Mouse (Mus musculus) macrophage (primary cell): ENCODE measurements around the gene Ahcyl2. TPM values are rescaled to one million over a fixed set of nuclear protein-coding genes. Genes with fewer than 3 reads are reported as not detected.

Experiments
- H3K27ac ChIP-seq: fragments of 350-480 bp; formaldehyde crosslinking; 2 replicates; pipeline ENCODE4 v1.9.0; 2021
- H3K36me3 ChIP-seq: fragments of 350-480 bp; formaldehyde crosslinking; 2 replicates; pipeline ENCODE4 v1.9.0; 2021; ENCODE audit errors: inconsistent target
- H3K4me3 ChIP-seq: fragments of 350-480 bp; formaldehyde crosslinking; 2 replicates; pipeline ENCODE4 v1.9.0; 2021; ENCODE audit errors: inconsistent target
- H3K79me2 ChIP-seq: fragments of 350-480 bp; formaldehyde crosslinking; 2 replicates; pipeline ENCODE4 v1.9.0; 2021; ENCODE audit errors: inconsistent target
- WGBS: methylation state at CpG from one replicate; pipeline ENCODE4 v1.1.7; 2026; ENCODE audit warnings: inconsistent platforms; ENCODE audit not compliant: missing documents; 5-methylcytosine and 5-hydroxymethylcytosine counted together
- polyA plus RNA-seq: library from polyadenylated mRNA; stranded (reverse); fragments of 250-400 nt; gene quantifications from 3 replicates; pipeline ENCODE4 v1.2.4, GENCODE M21; 2018; ENCODE audit warnings: inconsistent platforms

The Ahcyl2 gene
- polyA plus RNA-seq, 1 experiment from 2014 or later = 32.9 TPM

- no peak overlapping the region for H3K4me3 ChIP-seq
- no peak overlapping the region for H3K27ac ChIP-seq
- 100% methylated on average over 3 of the region's 3 CpGs for WGBS
- H3K36me3 ChIP-seq = peaks cover 34% of the 10 kb centered on the region; the same call in 1 of the 2 replicates
- no peaks in the 10 kb centered on the region for H3K79me2 ChIP-seq
These were observed 142.8 kb downstream of the Ahcyl2 start for GRCm38 (mm10) chr6:29910631-29911030.

GRCm38 (mm10) chr6:29913673-29914072, 145.9 kb downstream of the Ahcyl2 start:
- no peaks in the 10 kb centered on the region for H3K79me2 ChIP-seq
- WGBS = 79% methylated on average over 1 of the region's 1 CpGs

GRCm38 (mm10) chr6:29914136-29914535, 146.3 kb downstream of the Ahcyl2 start:
- H3K79me2 ChIP-seq = no peaks in the 10 kb centered on the region
- no peak overlapping the region for H3K4me3 ChIP-seq
- no peak overlapping the region for H3K27ac ChIP-seq
- peaks cover 11% of the 10 kb centered on the region; the same call in 1 of the 2 replicates for H3K36me3 ChIP-seq

More at GRCm38 (mm10) chr6:29913673-29914072, 145.9 kb downstream of the Ahcyl2 start:
- Histone ChIP-seq H3K36me3 (peaks cover 15% of the 10 kb centered on the region; the same call in 1 of the 2 replicates), H3K27ac (no peak overlapping the region), H3K4me3 (no peak overlapping the region)

GRCm38 (mm10) chr6:29915836-29916235, 148.0 kb downstream of the Ahcyl2 start:
- H3K27ac ChIP-seq = no peak overlapping the region
- H3K79me2 ChIP-seq = no peaks in the 10 kb centered on the region
- H3K36me3 ChIP-seq = no peaks in the 10 kb centered on the region
- H3K4me3 ChIP-seq = no peak overlapping the region
- WGBS = 64% methylated on average over 8 of the region's 9 CpGs

GRCm38 (mm10) chr6:29916530-29917382, 148.9 kb downstream of the Ahcyl2 start, which contains the start of gene Strip2:
Gene Strip2 (plus strand): TSS chr6:29917012.
- Histone ChIP-seq H3K79me2 (no peaks in the 10 kb centered on the region), H3K27ac (no peak within 1 kb of the TSS), H3K36me3 (no peaks in the 10 kb centered on the region), H3K4me3 (peak within 1 kb of the TSS; percentile 38)
- 1% methylated on average over 62 of the region's 67 CpGs for WGBS

GRCm38 (mm10) chr6:29917383-29917720, 149.5 kb downstream of the Ahcyl2 start:
- under 1% methylated on average over 20 of the region's 21 CpGs for WGBS
- peak overlapping the region; percentile 38 for H3K4me3 ChIP-seq
- H3K36me3 ChIP-seq = no peaks in the 10 kb centered on the region
- H3K79me2 ChIP-seq = no peaks in the 10 kb centered on the region
- no peak overlapping the region for H3K27ac ChIP-seq

GRCm38 (mm10) chr6:29917947-29918346, 150.1 kb downstream of the Ahcyl2 start:
- Histone ChIP-seq H3K36me3 (no peaks in the 10 kb centered on the region), H3K79me2 (no peaks in the 10 kb centered on the region), H3K4me3 (no peak overlapping the region), H3K27ac (no peak overlapping the region)
- WGBS = 64% methylated on average over 4 of the region's 4 CpGs

GRCm38 (mm10) chr6:29923501-29923900, 155.7 kb downstream of the Ahcyl2 start:
- WGBS = 92% methylated on average over 4 of the region's 4 CpGs
- Histone ChIP-seq H3K27ac (no peak overlapping the region), H3K4me3 (no peak overlapping the region), H3K36me3 (no peaks in the 10 kb centered on the region), H3K79me2 (no peaks in the 10 kb centered on the region)

- WGBS = 25% methylated on average over 6 of the region's 6 CpGs
- H3K79me2 ChIP-seq = no peaks in the 10 kb centered on the region
- H3K4me3 ChIP-seq = no peak overlapping the region
- H3K27ac ChIP-seq = no peak overlapping the region
- H3K36me3 ChIP-seq = no peaks in the 10 kb centered on the region
These were observed 157.9 kb downstream of the Ahcyl2 start for GRCm38 (mm10) chr6:29925594-29926219.

GRCm38 (mm10) chr6:29930087-29930486, 162.3 kb downstream of the Ahcyl2 start:
- Histone ChIP-seq H3K36me3 (no peaks in the 10 kb centered on the region), H3K79me2 (no peaks in the 10 kb centered on the region), H3K4me3 (no peak overlapping the region), H3K27ac (no peak overlapping the region)

GRCm38 (mm10) chr6:29930665-29931064, 162.9 kb downstream of the Ahcyl2 start:
- 90% methylated on average over 6 of the region's 6 CpGs for WGBS
- Histone ChIP-seq H3K4me3 (no peak overlapping the region), H3K79me2 (no peaks in the 10 kb centered on the region), H3K36me3 (no peaks in the 10 kb centered on the region), H3K27ac (no peak overlapping the region)

- H3K36me3 ChIP-seq = no peaks in the 10 kb centered on the region
- WGBS = 91% methylated on average over 4 of the region's 4 CpGs
- no peak overlapping the region for H3K27ac ChIP-seq
- no peaks in the 10 kb centered on the region for H3K79me2 ChIP-seq
- H3K4me3 ChIP-seq = no peak overlapping the region
These were observed 163.4 kb downstream of the Ahcyl2 start for GRCm38 (mm10) chr6:29931181-29931580.

GRCm38 (mm10) chr6:29935741-29936140, 167.9 kb downstream of the Ahcyl2 start:
- H3K27ac ChIP-seq = no peak overlapping the region
- no peaks in the 10 kb centered on the region for H3K36me3 ChIP-seq
- H3K4me3 ChIP-seq = no peak overlapping the region
- H3K79me2 ChIP-seq = no peaks in the 10 kb centered on the region
- WGBS = 92% methylated on average over 1 of the region's 1 CpGs

- H3K79me2 ChIP-seq = no peaks in the 10 kb centered on the region
- 43% methylated on average over 4 of the region's 4 CpGs for WGBS
- no peaks in the 10 kb centered on the region for H3K36me3 ChIP-seq
- no peak overlapping the region for H3K4me3 ChIP-seq
- H3K27ac ChIP-seq = no peak overlapping the region
These were observed 172.6 kb downstream of the Ahcyl2 start for GRCm38 (mm10) chr6:29940428-29940827.

GRCm38 (mm10) chr6:29941036-29941435, 173.2 kb downstream of the Ahcyl2 start:
- H3K4me3 ChIP-seq = no peak overlapping the region
- WGBS = 86% methylated on average over 2 of the region's 2 CpGs
- H3K79me2 ChIP-seq = no peaks in the 10 kb centered on the region
- no peak overlapping the region for H3K27ac ChIP-seq
- H3K36me3 ChIP-seq = no peaks in the 10 kb centered on the region
